Mouse (Mus musculus) midbrain, postnatal 0 days (tissue): ENCODE measurements around the gene Sgo2b. TPM values are rescaled to one million over a fixed set of nuclear protein-coding genes. Genes with fewer than 3 reads are reported as not detected.

Experiments used
- ATAC-seq: fragments of 200-750 bp; cut with Nextera tagmentation; 2 replicates; pipeline ENCODE4 v1.8.0; 2017; ENCODE audit warnings: moderate number of reproducible peaks, mild to moderate bottlenecking, moderate TSS enrichment, moderate library complexity; ENCODE audit not compliant: low FRiP score
- DNase-seq: peaks from one replicate; pipeline ENCODE4 v3.0.0-alpha.2; 2015; ENCODE audit warnings: low spot score
- H3K27ac ChIP-seq: fragments of 300-500 bp; sonication (generic); 2 replicates; pipeline ENCODE4 v1.5.1; 2014; ENCODE audit warnings: low read depth, mild to moderate bottlenecking, low read length, mixed read lengths
- H3K27me3 ChIP-seq: fragments of 300-500 bp; sonication (generic); 2 replicates; pipeline ENCODE4 v1.6.1; 2014; ENCODE audit warnings: low read length, control low read depth, mixed read lengths; ENCODE audit not compliant: insufficient read depth
- H3K36me3 ChIP-seq: fragments of 300-500 bp; sonication (generic); 2 replicates; pipeline ENCODE4 v1.6.1; 2014; ENCODE audit warnings: low read length, control low read depth, mixed read lengths; ENCODE audit not compliant: insufficient read depth
- H3K4me1 ChIP-seq: fragments of 300-500 bp; sonication (generic); 2 replicates; pipeline ENCODE4 v1.6.1; 2014; ENCODE audit warnings: mild to moderate bottlenecking, control low read depth, antibody characterized with exemption, low read length, mixed read lengths; ENCODE audit not compliant: insufficient read depth
- H3K4me2 ChIP-seq: fragments of 300-500 bp; sonication (generic); 2 replicates; pipeline ENCODE4 v1.6.1; 2014; ENCODE audit warnings: low read depth, mild to moderate bottlenecking, low read length, mixed read lengths; ENCODE audit not compliant: poor library complexity, severe bottlenecking
- H3K4me3 ChIP-seq: fragments of 300-500 bp; sonication (generic); 2 replicates; pipeline ENCODE4 v1.5.1; 2014; ENCODE audit warnings: low read depth, mild to moderate bottlenecking, low read length, moderate library complexity
- H3K9ac ChIP-seq: fragments of 300-500 bp; sonication (generic); replicated peaks from 2 replicates; pipeline ENCODE4 v1.6.1; 2014; ENCODE audit warnings: mild to moderate bottlenecking, low read length, moderate library complexity, mixed read lengths; ENCODE audit not compliant: poor library complexity, severe bottlenecking
- H3K9me3 ChIP-seq: fragments of 300-500 bp; sonication (generic); 2 replicates; pipeline ENCODE4 v1.6.1; 2016; ENCODE audit warnings: low read length, control low read depth
- CTCF ChIP-seq: IDR thresholded peaks from 2 replicates; pipeline ENCODE4 v1.5.1; 2016; ENCODE audit warnings: antibody characterized with exemption, mild to moderate bottlenecking
- WGBS: fragments of 180-500 bp; shearing (Covaris S2); extraction: QIAGEN DNeasy Blood & Tissue Kit; methylation state at CpG from one replicate; pipeline ENCODE4 v1.1.7; 2014; 5-methylcytosine and 5-hydroxymethylcytosine counted together
- polyA plus RNA-seq: library from polyadenylated mRNA; unstranded; fragments of >200 nt; fragmentation: Nextera tagmentation; extraction: Ambion mirVana; gene quantifications from 2 replicates; pipeline ENCODE4 v1.2.1, GENCODE M21; 2015
- total RNA-seq: library from RNA; depleted of rRNA; stranded (reverse); fragments of >200 nt; gene quantifications from 2 replicates; pipeline ENCODE4 v1.2.3, GENCODE M21; 2014

Sgo2b gene
- total and polyA plus RNA-seq, 2 experiments from 2014 or later, result 0.10 TPM; not detected in 1

- no peak overlapping the region for H3K4me3 ChIP-seq
- no peak for DNase-seq
- no peak overlapping the region for H3K9ac ChIP-seq
- no peaks in the 10 kb centered on the region for H3K36me3 ChIP-seq
- H3K9me3 ChIP-seq, result no peaks in the 10 kb centered on the region
- H3K27me3 ChIP-seq, result no peaks in the 10 kb centered on the region
- no peak overlapping the region for H3K4me2 ChIP-seq
- ATAC-seq, result no peak
- 53% methylated on average over 3 of the region's 3 CpGs for WGBS
- H3K4me1 ChIP-seq, result no peaks in the 10 kb centered on the region
- no peak overlapping the region for H3K27ac ChIP-seq
- no peak for TF ChIP-seq CTCF
These were observed 22.5 kb downstream of the Sgo2b start for GRCm38 (mm10) chr8:63929301-63930097.

GRCm38 (mm10) chr8:63921257-63921960 lies 30.6 kb downstream of the Sgo2b start:
- no peak for TF ChIP-seq CTCF
- Histone ChIP-seq H3K36me3 (no peaks in the 10 kb centered on the region), H3K27me3 (no peaks in the 10 kb centered on the region), H3K4me1 (no peaks in the 10 kb centered on the region), H3K27ac (no peak overlapping the region), H3K4me3 (no peak overlapping the region), H3K9ac (no peak overlapping the region), H3K9me3 (no peaks in the 10 kb centered on the region), H3K4me2 (no peak overlapping the region)
- DNase-seq, result no peak
- WGBS, result 54% methylated on average over 4 of the region's 4 CpGs
- ATAC-seq, result no peak

- no peak for TF ChIP-seq CTCF
- Histone ChIP-seq H3K9ac (no peak overlapping the region), H3K27me3 (no peaks in the 10 kb centered on the region), H3K36me3 (no peaks in the 10 kb centered on the region), H3K4me3 (no peak overlapping the region), H3K4me1 (no peaks in the 10 kb centered on the region), H3K9me3 (no peaks in the 10 kb centered on the region), H3K27ac (no peak overlapping the region), H3K4me2 (no peak overlapping the region)
- ATAC-seq (no peak), DNase-seq (no peak)
- WGBS, result 85% methylated on average over 2 of the region's 2 CpGs
These were observed 57.0 kb downstream of the Sgo2b start for GRCm38 (mm10) chr8:63895096-63895495.

- Histone ChIP-seq H3K27me3 (no peaks in the 10 kb centered on the region), H3K4me3 (no peak overlapping the region), H3K4me2 (no peak overlapping the region), H3K27ac (no peak overlapping the region), H3K36me3 (no peaks in the 10 kb centered on the region), H3K9me3 (no peaks in the 10 kb centered on the region), H3K4me1 (no peaks in the 10 kb centered on the region), H3K9ac (no peak overlapping the region)
- WGBS, result 88% methylated on average over 4 of the region's 4 CpGs
- no peak for ATAC-seq
- TF ChIP-seq CTCF, result no peak
- no peak for DNase-seq
These were observed 73.7 kb downstream of the Sgo2b start for GRCm38 (mm10) chr8:63878353-63878752.

GRCm38 (mm10) chr8:63877393-63877792 lies 74.7 kb downstream of the Sgo2b start:
- H3K4me2 ChIP-seq, result no peak overlapping the region
- peak; percentile 92 for TF ChIP-seq CTCF
- WGBS, result 11% methylated on average over 6 of the region's 6 CpGs

GRCm38 (mm10) chr8:63876949-63877348 lies 75.1 kb downstream of the Sgo2b start:
- no peaks in the 10 kb centered on the region for H3K9me3 ChIP-seq
- DNase-seq (no peak), ATAC-seq (0 out of 2 replicates have a peak, but pooled peaks have one; percentile 64)
- H3K9ac ChIP-seq, result no peak overlapping the region
- TF ChIP-seq CTCF, result no peak
- no peaks in the 10 kb centered on the region for H3K4me1 ChIP-seq
- H3K36me3 ChIP-seq, result no peaks in the 10 kb centered on the region
- H3K27me3 ChIP-seq, result no peaks in the 10 kb centered on the region
- H3K27ac ChIP-seq, result no peak overlapping the region
- 86% methylated on average over 7 of the region's 7 CpGs for WGBS
- no peak overlapping the region for H3K4me2 ChIP-seq
- no peak overlapping the region for H3K4me3 ChIP-seq

More at GRCm38 (mm10) chr8:63877393-63877792, 74.7 kb downstream of the Sgo2b start:
- DNase-seq, result peak; percentile 88
- no peak overlapping the region for H3K4me3 ChIP-seq
- no peak overlapping the region for H3K9ac ChIP-seq
- no peaks in the 10 kb centered on the region for H3K4me1 ChIP-seq
- no peaks in the 10 kb centered on the region for H3K27me3 ChIP-seq
- no peaks in the 10 kb centered on the region for H3K9me3 ChIP-seq
- peak; percentile 82 for ATAC-seq
- no peak overlapping the region for H3K27ac ChIP-seq
- no peaks in the 10 kb centered on the region for H3K36me3 ChIP-seq
